Mouse (Mus musculus) midbrain, embryonic 13.5 days (tissue): ENCODE measurements around the gene Olfr1052. TPM values are rescaled to one million over a fixed set of nuclear protein-coding genes. Genes with fewer than 3 reads are reported as not detected.
"Not testable (repeated sequence)": the region's sequence is repeated elsewhere in the genome, so short reads cannot be mapped to it uniquely, and the experiment has no call there.

ENCODE experiments used
- ATAC-seq: fragments of 200-750 bp; cut with Nextera tagmentation; 2 replicates; pipeline ENCODE4 v1.8.0; 2017; ENCODE audit warnings: mild to moderate bottlenecking, moderate TSS enrichment, moderate library complexity
- H3K27ac ChIP-seq: fragments of 300-500 bp; sonication (generic); 2 replicates; pipeline ENCODE4 v1.5.1; 2015; ENCODE audit warnings: inconsistent platforms, mild to moderate bottlenecking, moderate library complexity
- H3K27me3 ChIP-seq: fragments of 300-500 bp; sonication (generic); 2 replicates; pipeline ENCODE4 v1.6.1; 2015; ENCODE audit warnings: mild to moderate bottlenecking, inconsistent platforms
- H3K36me3 ChIP-seq: fragments of 300-500 bp; sonication (generic); 2 replicates; pipeline ENCODE4 v1.6.1; 2015; ENCODE audit warnings: mild to moderate bottlenecking, inconsistent platforms
- H3K4me1 ChIP-seq: fragments of 300-500 bp; sonication (generic); replicated peaks from 2 replicates; pipeline ENCODE4 v1.6.1; 2015; ENCODE audit warnings: inconsistent platforms
- H3K4me2 ChIP-seq: fragments of 300-500 bp; sonication (generic); replicated peaks from 2 replicates; pipeline ENCODE4 v1.6.1; 2015; ENCODE audit warnings: moderate library complexity, mild to moderate bottlenecking, inconsistent platforms
- H3K4me3 ChIP-seq: fragments of 300-500 bp; sonication (generic); replicated peaks from 2 replicates; pipeline ENCODE4 v1.5.1; 2015; ENCODE audit warnings: mild to moderate bottlenecking, inconsistent platforms
- H3K9ac ChIP-seq: fragments of 300-500 bp; sonication (generic); replicated peaks from 2 replicates; pipeline ENCODE4 v1.6.1; 2015; ENCODE audit warnings: mild to moderate bottlenecking, inconsistent platforms
- H3K9me3 ChIP-seq: fragments of 300-500 bp; sonication (generic); 2 replicates; pipeline ENCODE4 v1.6.1; 2016; ENCODE audit warnings: mild to moderate bottlenecking, inconsistent platforms
- WGBS: fragments of 180-500 bp; shearing (Covaris S2); methylation state at CpG from one replicate; pipeline ENCODE4 v1.1.7; 2015; 5-methylcytosine and 5-hydroxymethylcytosine counted together
- polyA plus RNA-seq: library from polyadenylated mRNA; unstranded; fragments of >200 nt; fragmentation: Nextera tagmentation; extraction: Ambion mirVana; gene quantifications from 2 replicates; pipeline ENCODE4 v1.2.1, GENCODE M21; 2015

Olfr1052 gene
- polyA plus RNA-seq = not detected in 2 replicates

DNA sequence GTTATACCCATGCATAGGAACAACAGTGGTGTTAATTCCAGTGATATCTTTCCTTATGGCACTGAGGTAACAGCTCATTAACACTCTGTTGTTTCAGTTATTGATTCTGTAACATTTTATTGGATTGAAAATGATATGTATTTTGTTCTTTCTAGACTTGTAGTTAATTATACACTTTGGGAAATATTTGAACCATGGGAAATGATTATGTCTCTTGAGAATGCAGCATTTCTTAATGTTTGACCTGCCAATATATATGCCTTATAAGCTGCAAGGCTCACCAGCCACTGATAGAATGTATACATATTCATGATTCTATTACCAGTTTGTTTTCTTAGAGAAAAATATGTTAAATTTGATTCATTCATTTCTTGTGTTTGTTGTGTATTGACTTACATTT, at the start of gene Olfr1052:
Gene Olfr1052 (plus strand): TSS at position 301 of the 400 bp plus-strand sequence.
- Histone ChIP-seq H3K4me2 (no peak within 1 kb of the TSS), H3K27ac (no peak within 1 kb of the TSS), H3K36me3 (no peaks in the 10 kb centered on the region), H3K27me3 (no peaks in the 10 kb centered on the region), H3K9ac (no peak within 1 kb of the TSS), H3K4me3 (no peak within 1 kb of the TSS), H3K4me1 (no peaks in the 10 kb centered on the region), H3K9me3 (no peaks in the 10 kb centered on the region)
- no peak for ATAC-seq

GRCm38 (mm10) chr2:86258228-86258627, 34.0 kb upstream of the Olfr1052 start, which contains the start of gene Olfr1049:
Gene Olfr1049 (minus strand): TSS chr2:86258328.
- H3K9ac ChIP-seq, H3K27me3 ChIP-seq, H3K27ac ChIP-seq, H3K36me3 ChIP-seq, H3K4me2 ChIP-seq, ATAC-seq, H3K4me1 ChIP-seq, H3K4me3 ChIP-seq, H3K9me3 ChIP-seq: not testable (repeated sequence)

DNA sequence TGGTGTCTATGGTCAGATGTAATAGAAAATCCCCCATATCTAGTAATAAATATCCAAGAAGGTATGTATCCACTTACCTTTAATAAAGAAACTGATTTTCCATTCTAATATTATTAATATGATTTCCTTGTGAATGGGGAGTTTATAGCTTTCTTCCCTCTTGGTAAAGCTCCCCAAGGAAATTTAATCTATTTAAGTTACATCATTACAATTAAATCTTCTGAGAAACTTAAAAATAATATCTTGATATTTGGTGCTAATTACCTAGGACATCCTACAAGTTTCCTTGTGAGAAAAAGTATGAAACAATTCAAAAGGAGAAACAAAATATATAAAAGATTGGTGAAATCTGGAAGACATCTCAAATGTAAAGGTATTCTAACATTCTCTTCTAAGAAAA, 13.3 kb upstream of the Olfr1052 start, which contains the start of gene Olfr1051:
Gene Olfr1051 (minus strand): TSS at position 101 of the 400 bp plus-strand sequence.
- H3K27me3 ChIP-seq, H3K4me2 ChIP-seq, H3K36me3 ChIP-seq, H3K9me3 ChIP-seq, H3K4me1 ChIP-seq, H3K4me3 ChIP-seq, H3K9ac ChIP-seq, ATAC-seq, H3K27ac ChIP-seq: not testable (repeated sequence)

GRCm38 (mm10) chr2:86315184-86315583, 22.9 kb downstream of the Olfr1052 start, which contains the start of gene Olfr1053:
Gene Olfr1053 (minus strand): TSS chr2:86315284.
- H3K4me3 ChIP-seq = no peak within 1 kb of the TSS
- H3K27me3 ChIP-seq = no peaks in the 10 kb centered on the region
- 65% methylated on average over 3 of the region's 3 CpGs for WGBS
- no peaks in the 10 kb centered on the region for H3K9me3 ChIP-seq
- H3K4me2 ChIP-seq = no peak within 1 kb of the TSS
- H3K9ac ChIP-seq = no peak within 1 kb of the TSS
- no peak for ATAC-seq
- H3K4me1 ChIP-seq = no peaks in the 10 kb centered on the region
- no peak within 1 kb of the TSS for H3K27ac ChIP-seq
- no peaks in the 10 kb centered on the region for H3K36me3 ChIP-seq

GRCm38 (mm10) chr2:86335333-86335732, 43.1 kb downstream of the Olfr1052 start, which contains the start of gene Olfr1054:
Gene Olfr1054 (minus strand): TSS chr2:86335433.
- Histone ChIP-seq H3K9me3 (no peaks in the 10 kb centered on the region), H3K4me3 (no peak within 1 kb of the TSS), H3K9ac (no peak within 1 kb of the TSS), H3K4me2 (no peak within 1 kb of the TSS), H3K27ac (no peak within 1 kb of the TSS), H3K4me1 (no peaks in the 10 kb centered on the region), H3K36me3 (no peaks in the 10 kb centered on the region), H3K27me3 (no peaks in the 10 kb centered on the region)
- WGBS = 86% methylated on average over 3 of the region's 3 CpGs
- no peak for ATAC-seq

Other genes with a start within 250 kb of the Olfr1052 start
- not detected in 2 replicates for gene Olfr1034, start 246.6 kb upstream of the Olfr1052 start, polyA plus RNA-seq
- not detected in 2 replicates for gene Olfr1036, start 218.5 kb upstream of the Olfr1052 start, polyA plus RNA-seq
- not detected in 2 replicates for gene Olfr1037, start 205.1 kb upstream of the Olfr1052 start, polyA plus RNA-seq
- not detected in 2 replicates for gene Olfr1039, start 156.5 kb upstream of the Olfr1052 start, polyA plus RNA-seq
- not detected in 2 replicates for gene Olfr1040, start 145.7 kb upstream of the Olfr1052 start, polyA plus RNA-seq
- gene Olfr1042, start 130.6 kb upstream of the Olfr1052 start, polyA plus RNA-seq = not detected in 2 replicates
- not detected in 2 replicates for gene Olfr1043, start 124.9 kb upstream of the Olfr1052 start, polyA plus RNA-seq
- gene Olfr1044, start 114.6 kb upstream of the Olfr1052 start, polyA plus RNA-seq = not detected in 2 replicates
- not detected in 2 replicates for gene Olfr52, start 106.8 kb upstream of the Olfr1052 start, polyA plus RNA-seq
- not detected in 2 replicates for gene Olfr1045, start 89.4 kb upstream of the Olfr1052 start, polyA plus RNA-seq
- gene Olfr1046, start 73.1 kb upstream of the Olfr1052 start, polyA plus RNA-seq = not detected in 2 replicates
- not detected in 2 replicates for gene Olfr1047, start 61.1 kb upstream of the Olfr1052 start, polyA plus RNA-seq
- not detected in 2 replicates for gene Olfr1048, start 52.2 kb upstream of the Olfr1052 start, polyA plus RNA-seq
- gene Olfr1049, start 34.1 kb upstream of the Olfr1052 start, polyA plus RNA-seq = not detected in 2 replicates
- gene Olfr1051, start 13.4 kb upstream of the Olfr1052 start, polyA plus RNA-seq = not detected in 2 replicates
- not detected in 2 replicates for gene Olfr1053, start 22.8 kb downstream of the Olfr1052 start, polyA plus RNA-seq
- not detected in 2 replicates for gene Olfr1054, start 43.0 kb downstream of the Olfr1052 start, polyA plus RNA-seq
- gene Olfr1055, start 57.8 kb downstream of the Olfr1052 start, polyA plus RNA-seq = not detected in 2 replicates
- not detected in 2 replicates for gene Olfr1056, start 70.0 kb downstream of the Olfr1052 start, polyA plus RNA-seq
- not detected in 2 replicates for gene Olfr1057, start 85.9 kb downstream of the Olfr1052 start, polyA plus RNA-seq
- not detected in 2 replicates for gene Olfr1058, start 96.1 kb downstream of the Olfr1052 start, polyA plus RNA-seq
- not detected in 2 replicates for gene Olfr1061, start 121.6 kb downstream of the Olfr1052 start, polyA plus RNA-seq
- not detected in 2 replicates for gene Olfr1062, start 134.3 kb downstream of the Olfr1052 start, polyA plus RNA-seq
- gene Olfr1065, start 158.1 kb downstream of the Olfr1052 start, polyA plus RNA-seq = not detected in 2 replicates
- gene Olfr1066, start 163.8 kb downstream of the Olfr1052 start, polyA plus RNA-seq = not detected in 2 replicates
- not detected in 2 replicates for gene Olfr228, start 194.9 kb downstream of the Olfr1052 start, polyA plus RNA-seq
- gene Olfr1076, start 216.0 kb downstream of the Olfr1052 start, polyA plus RNA-seq = not detected in 2 replicates